ENCODE assay signal across 17 mouse cellular contexts in the genomic region with DNA sequence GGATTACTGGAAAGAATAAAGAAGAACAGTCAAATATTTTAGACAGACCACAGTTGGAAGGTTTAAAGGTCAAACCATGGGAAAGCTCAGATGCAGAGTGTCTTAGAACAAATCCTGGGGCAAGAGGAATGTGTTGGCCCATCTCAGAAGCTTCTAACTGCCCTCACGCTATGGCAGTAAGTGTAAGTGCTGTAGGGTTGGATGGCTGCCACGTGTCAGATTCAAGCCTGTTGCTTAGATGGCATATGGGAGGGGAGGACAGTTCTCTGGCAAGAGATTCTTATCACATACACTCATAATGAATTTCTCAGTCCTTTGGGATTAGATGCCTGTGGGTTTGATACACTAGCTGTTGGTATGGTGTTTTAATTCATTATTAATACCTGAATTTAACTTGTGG.
DNase-seq lines count a peak whose midpoint lies in the region; ATAC-seq and TF ChIP-seq lines count a peak whose summit lies in the region.
"Had no signal": no experiment of that assay in that cellular context is flagged by ENCODE, and none has a peak within 500 bp of the region (broad histone marks: within the 10 kb centered on the region; RNA-seq: fewer than 3 reads in every experiment).

No protein-coding gene starts in this region.

- H3K4me2 ChIP-seq in hindbrain, postnatal 0 days (ENCODE audit: low read depth, low read length), result no peak overlapping the region
- no peak overlapping the region for H3K4me2 ChIP-seq in hindbrain, embryonic 14.5 days (replicated peaks)
- H3K4me2 ChIP-seq: forebrain, embryonic 15.5 days; liver, embryonic 13.5 days; neural tube, embryonic 13.5 days had no signal

- H3K36me3 ChIP-seq in hindbrain, postnatal 0 days (ENCODE audit: insufficient read depth, low read length), result no peaks in the 10 kb centered on the region
- no peaks in the 10 kb centered on the region for H3K36me3 ChIP-seq in hindbrain, embryonic 14.5 days (replicated peaks; ENCODE audit: control insufficient read depth, insufficient read depth)
- H3K36me3 ChIP-seq in limb, embryonic 10.5 days, result no peaks in the 10 kb centered on the region
- H3K36me3 ChIP-seq: forebrain, embryonic 15.5 days; liver, embryonic 13.5 days; neural tube, embryonic 13.5 days had no signal

- no peak overlapping the region for H3K9ac ChIP-seq in hindbrain, postnatal 0 days (replicated peaks; ENCODE audit: low read length)
- no peak overlapping the region for H3K9ac ChIP-seq in hindbrain, embryonic 14.5 days
- H3K9ac ChIP-seq: forebrain, embryonic 15.5 days; liver, embryonic 13.5 days; neural tube, embryonic 13.5 days had no signal

- no peaks in the 10 kb centered on the region for H3K4me1 ChIP-seq in hindbrain, postnatal 0 days (ENCODE audit: insufficient read depth, low read length)
- H3K4me1 ChIP-seq in hindbrain, embryonic 14.5 days (replicated peaks; ENCODE audit: control insufficient read depth, insufficient read depth, low read length), result no peaks in the 10 kb centered on the region
- no peaks in the 10 kb centered on the region for H3K4me1 ChIP-seq in limb, embryonic 10.5 days
- H3K4me1 ChIP-seq: forebrain, embryonic 15.5 days; liver, embryonic 13.5 days; neural tube, embryonic 13.5 days had no signal

- no peaks in the 10 kb centered on the region for H3K27me3 ChIP-seq in hindbrain, postnatal 0 days (ENCODE audit: insufficient read depth, low read length)
- no peaks in the 10 kb centered on the region for H3K27me3 ChIP-seq in hindbrain, embryonic 14.5 days (ENCODE audit: control insufficient read depth, insufficient read depth, low read length)
- no peaks in the 10 kb centered on the region for H3K27me3 ChIP-seq in limb, embryonic 10.5 days (ENCODE audit: low read depth, poor library complexity, severe bottlenecking)
- H3K27me3 ChIP-seq: forebrain, embryonic 15.5 days; liver, embryonic 13.5 days; neural tube, embryonic 13.5 days had no signal

- no peak overlapping the region for H3K27ac ChIP-seq in hindbrain, postnatal 0 days
- no peak overlapping the region for H3K27ac ChIP-seq in hindbrain, embryonic 14.5 days
- H3K27ac ChIP-seq in limb, embryonic 10.5 days, result no peak overlapping the region
- H3K27ac ChIP-seq: forebrain, embryonic 15.5 days; liver, embryonic 13.5 days; neural tube, embryonic 13.5 days; stomach, postnatal 0 days had no signal

- TF ChIP-seq CTCF in hindbrain, postnatal 0 days (IDR thresholded peaks at IDR 0.05; ENCODE audit: low read depth), result no peak

- H3K4me3 ChIP-seq in hindbrain, postnatal 0 days (ENCODE audit: low read length), result no peak overlapping the region
- no peak overlapping the region for H3K4me3 ChIP-seq in hindbrain, embryonic 14.5 days (replicated peaks; ENCODE audit: low read length)
- no peak overlapping the region for H3K4me3 ChIP-seq in limb, embryonic 10.5 days
- H3K4me3 ChIP-seq: forebrain, embryonic 15.5 days; liver, embryonic 13.5 days; neural tube, embryonic 13.5 days had no signal

- no peaks in the 10 kb centered on the region for H3K9me3 ChIP-seq in hindbrain, postnatal 0 days (ENCODE audit: low read length)
- no peaks in the 10 kb centered on the region for H3K9me3 ChIP-seq in hindbrain, embryonic 14.5 days (ENCODE audit: control insufficient read depth, low read length)
- no peaks in the 10 kb centered on the region for H3K9me3 ChIP-seq in limb, embryonic 10.5 days (replicated peaks)
- H3K9me3 ChIP-seq: forebrain, embryonic 15.5 days; liver, embryonic 13.5 days; neural tube, embryonic 13.5 days had no signal

- ATAC-seq in hindbrain, postnatal 0 days, result no peak
- ATAC-seq in hindbrain, embryonic 14.5 days (ENCODE audit: low FRiP score), result no peak
- ATAC-seq: forebrain, embryonic 15.5 days; hindbrain, embryonic 16.5 days; lung, postnatal 0 days had no signal

- 35% methylated on average over 2 of the region's 2 CpGs for WGBS in hindbrain, postnatal 0 days
- WGBS in hindbrain, embryonic 14.5 days, result 54% methylated on average over 2 of the region's 2 CpGs
- WGBS in limb, embryonic 10.5 days, result 62% methylated on average over 2 of the region's 2 CpGs

- DNase-seq in adrenal gland, postnatal 25 days, result peak; percentile 5
- DNase-seq in adrenal gland, adult 18-20 months (ENCODE audit: low spot score in 2 of 2), result no peak
- peak; percentile 31 for DNase-seq in hindbrain, postnatal 0 days (ENCODE audit: low spot score)
- no peak for DNase-seq in hindbrain, embryonic 14.5 days (ENCODE audit: low spot score)
- peak; percentile 17 for DNase-seq in MN1 (ENCODE audit: low spot score)
- DNase-seq in cerebellum, adult 9-11 months, result peak; percentile 10
- no peak for DNase-seq in limb, embryonic 10.5 days (ENCODE audit: low spot score)
- DNase-seq in lung, postnatal 14 days, result no peak
- DNase-seq: kidney, adult 2 months; layer of hippocampus, postnatal 36 days; liver, embryonic 13.5 days; thymus, postnatal 25 days had no signal

Comparison
In these comparisons a context has a peak if more than half of its experiments do, and no peak if none do; other contexts are left out.
1. DNase-seq: peak in adrenal gland, postnatal 25 days (single experiment), hindbrain, postnatal 0 days (single experiment), MN1 (single experiment) and cerebellum, adult 9-11 months (single experiment); none in adrenal gland, adult 18-20 months (0 of 2), hindbrain, embryonic 14.5 days (single experiment), limb, embryonic 10.5 days (single experiment) and lung, postnatal 14 days (single experiment).